Mouse (Mus musculus) induced T-regulatory cell, adult 2 months (primary cell): ENCODE data around the gene Calr.

Source experiments
- DNase-seq: peaks from one replicate; pipeline ENCODE4 v3.0.0-alpha.2; 2012; ENCODE audit warnings: low read depth

Calr gene

GRCm38 (mm10) chr8:84846722-84847572 is at the start of gene Calr:
Gene Calr, minus strand, starts transcription at chr8:84846934.
- DNase-seq: peak; percentile 99

GRCm38 (mm10) chr8:84895963-84896362 is 49.2 kb upstream of the Calr start:
- DNase-seq: no peak

GRCm38 (mm10) chr8:84893709-84894134 is 47.0 kb upstream of the Calr start, which contains the start of gene Gcdh:
Gene Gcdh, minus strand, starts transcription at chr8:84893921.
- peak; percentile 95 for DNase-seq

- no peak for DNase-seq
Measured at GRCm38 (mm10) chr8:84892993-84893708, 46.4 kb upstream of the Calr start.

GRCm38 (mm10) chr8:84889141-84889540 is 42.4 kb upstream of the Calr start:
- DNase-seq: no peak

- DNase-seq: no peak
Measured at GRCm38 (mm10) chr8:84888280-84888679, 41.5 kb upstream of the Calr start.

GRCm38 (mm10) chr8:84884728-84885127 is 38.0 kb upstream of the Calr start:
- no peak for DNase-seq

- DNase-seq: no peak
Measured at GRCm38 (mm10) chr8:84878915-84879314, 32.2 kb upstream of the Calr start.

- DNase-seq: no peak
Measured at GRCm38 (mm10) chr8:84877297-84878035, 30.7 kb upstream of the Calr start.

GRCm38 (mm10) chr8:84874339-84874738 is 27.6 kb upstream of the Calr start:
- DNase-seq: no peak

GRCm38 (mm10) chr8:84873016-84873415 is 26.3 kb upstream of the Calr start:
- peak; percentile 31 for DNase-seq

- DNase-seq: peak; percentile 62
Measured at GRCm38 (mm10) chr8:84872309-84872965, 25.7 kb upstream of the Calr start.

- peak; percentile 92 for DNase-seq
Measured at GRCm38 (mm10) chr8:84871376-84872308, 24.9 kb upstream of the Calr start, which contains the start of gene Syce2. Gene Syce2, plus strand, starts transcription at chr8:84872111.

- DNase-seq: peak; percentile 96
Measured at GRCm38 (mm10) chr8:84856864-84857441, 10.2 kb upstream of the Calr start, which contains the start of gene Farsa. Gene Farsa, plus strand, starts transcription at chr8:84856989.

- DNase-seq: no peak
Measured at GRCm38 (mm10) chr8:84856434-84856833, 9.7 kb upstream of the Calr start.

- no peak for DNase-seq
Measured at GRCm38 (mm10) chr8:84847684-84848435, 1.1 kb upstream of the Calr start.

GRCm38 (mm10) chr8:84846094-84846721 is 526 bp downstream of the Calr start:
- DNase-seq: peak; percentile 77

- peak; percentile 47 for DNase-seq
Measured at GRCm38 (mm10) chr8:84845355-84846093, 1.2 kb downstream of the Calr start.
